Mouse (Mus musculus) lung, embryonic 15.5 days (tissue): ENCODE measurements around the gene Arglu1. TPM values are rescaled to one million over a fixed set of nuclear protein-coding genes. Genes with fewer than 3 reads are reported as not detected.
A peak's percentile ranks its signal among the peaks of the same experiment; 100 is the strongest.

Experiments used
- microRNA-seq: library from miRNA; unstranded; fragments of <30 nt; microRNA quantifications from one replicate; pipeline ENCODE4, GENCODE M21; 2016
- polyA plus RNA-seq: library from polyadenylated mRNA; unstranded; fragments of >200 nt; fragmentation: Nextera tagmentation; extraction: Ambion mirVana; gene quantifications from 2 replicates; pipeline ENCODE4 v1.2.1, GENCODE M21; 2015

Arglu1 gene
- polyA plus RNA-seq, 1 experiment from 2014 or later, result 152 TPM

Small RNA genes lying within 50 kb of the gene (microRNA-seq; reads per million reads assigned to microRNA genes)
- 11.3 reads per million, percentile 30 among the genes with 10 or more reads in this experiment for gene Mir7654

Other genes with a start within 250 kb of the Arglu1 start
- gene Efnb2, start 29.3 kb downstream of the Arglu1 start, polyA plus RNA-seq, result 25.7 and 26.2 TPM in 2 replicates